Mouse (Mus musculus) embryonic fibroblast, embryonic 13.5 days (primary cell): ENCODE data around the gene Dock8. TPM values are rescaled to one million over a fixed set of nuclear protein-coding genes. Genes with fewer than 3 reads are reported as not detected.

Experiments used
- H3K27ac ChIP-seq: 2 replicates; pipeline ENCODE4 v1.5.1; 2012; ENCODE audit warnings: low read length, control low read depth, inconsistent platforms; ENCODE audit not compliant: insufficient read depth
- H3K4me1 ChIP-seq: 2 replicates; pipeline ENCODE4 v1.6.1; 2011; ENCODE audit warnings: low read length; ENCODE audit not compliant: control insufficient read depth, insufficient read depth
- H3K4me3 ChIP-seq: 2 replicates; pipeline ENCODE4 v1.5.1; 2011; ENCODE audit warnings: mild to moderate bottlenecking, control low read depth, low read length; ENCODE audit not compliant: insufficient read depth
- CTCF ChIP-seq: IDR thresholded peaks from 2 replicates; pipeline ENCODE4 v1.5.1; 2011; ENCODE audit warnings: mild to moderate bottlenecking, control low read depth, low read length, moderate library complexity, borderline replicate concordance; ENCODE audit not compliant: insufficient read depth
- POLR2A ChIP-seq: IDR thresholded peaks from 2 replicates; pipeline ENCODE4 v1.6.1; 2011; ENCODE audit warnings: low read depth, mild to moderate bottlenecking, control low read depth, low read length, moderate library complexity
- polyA plus RNA-seq: library from polyadenylated mRNA; stranded (reverse); fragments of >200 nt; gene quantifications from 2 replicates; pipeline ENCODE4 v1.2.4, GENCODE M21; 2011; ENCODE audit warnings: low read depth; ENCODE audit not compliant: missing spikeins, insufficient read length

Dock8 gene
- polyA plus RNA-seq, 1 experiment = 0.44 TPM

DNA sequence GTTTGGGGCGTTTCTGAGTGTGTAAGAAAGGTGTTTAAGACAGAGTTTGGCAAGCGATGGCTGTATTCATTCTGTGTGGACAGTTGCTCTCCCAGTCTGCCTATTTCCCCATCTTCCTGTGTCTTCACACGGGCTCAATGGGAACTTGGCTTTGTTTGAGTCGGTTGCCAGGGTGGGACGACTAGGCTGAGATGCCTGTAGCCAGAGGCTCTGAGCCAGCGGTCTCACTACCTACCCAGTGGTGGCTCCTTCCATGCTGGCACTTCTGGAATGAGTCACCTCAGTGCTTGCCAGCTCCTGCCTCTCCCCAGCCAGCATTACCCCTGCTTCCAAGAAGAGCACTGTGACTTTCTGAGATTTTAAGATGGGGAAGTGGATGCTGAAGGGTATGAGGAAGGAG, 75.4 kb downstream of the Dock8 start:
- H3K27ac ChIP-seq = no peak overlapping the region
- no peak overlapping the region for H3K4me3 ChIP-seq
- TF ChIP-seq POLR2A (no peak), CTCF (no peak)
- no peaks in the 10 kb centered on the region for H3K4me1 ChIP-seq

DNA sequence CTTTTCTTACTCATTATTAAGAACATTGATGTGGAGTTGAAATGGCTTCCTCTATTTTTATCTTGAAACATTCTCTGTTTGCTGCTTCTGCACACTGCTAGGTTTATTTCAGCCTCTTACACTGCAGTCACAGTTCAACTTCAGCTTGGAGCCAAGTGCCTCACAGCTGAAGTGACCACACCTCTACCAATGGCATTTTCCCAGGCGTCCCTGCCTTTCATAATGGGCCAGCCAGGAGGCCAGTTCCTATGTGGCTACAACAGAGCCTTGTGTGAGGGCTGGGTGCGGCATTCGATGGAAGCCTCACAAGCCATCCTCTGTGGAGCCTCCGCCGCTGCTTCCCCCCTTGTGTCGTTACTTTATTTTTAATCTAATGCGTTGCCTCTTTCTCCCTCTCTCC, 78.3 kb downstream of the Dock8 start:
- Histone ChIP-seq H3K4me3 (no peak overlapping the region), H3K27ac (no peak overlapping the region), H3K4me1 (no peaks in the 10 kb centered on the region)
- no peak for TF ChIP-seq POLR2A
- TF ChIP-seq CTCF = no peak

DNA sequence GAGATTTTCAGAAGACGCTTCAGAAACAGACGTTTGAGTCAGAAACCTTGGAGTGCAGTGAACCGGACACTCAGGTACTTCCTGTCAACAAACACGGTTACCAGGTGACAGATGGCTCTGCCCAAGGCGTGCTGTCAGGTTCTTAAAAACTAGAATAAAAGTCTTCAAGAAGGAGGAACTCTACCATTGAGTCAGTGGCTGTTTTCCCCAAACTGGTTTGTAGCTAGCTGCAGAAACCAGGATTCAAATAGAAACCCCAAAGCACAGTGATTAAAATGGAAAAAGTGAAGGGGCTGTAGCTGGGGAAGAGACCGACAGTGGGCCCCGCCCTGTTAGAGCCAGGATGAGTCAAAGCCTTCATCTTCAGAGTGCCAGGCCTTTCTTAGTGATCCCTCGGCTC, 78.8 kb downstream of the Dock8 start:
- Histone ChIP-seq H3K4me3 (no peak overlapping the region), H3K27ac (no peak overlapping the region), H3K4me1 (no peaks in the 10 kb centered on the region)
- TF ChIP-seq POLR2A (no peak), CTCF (no peak)

DNA sequence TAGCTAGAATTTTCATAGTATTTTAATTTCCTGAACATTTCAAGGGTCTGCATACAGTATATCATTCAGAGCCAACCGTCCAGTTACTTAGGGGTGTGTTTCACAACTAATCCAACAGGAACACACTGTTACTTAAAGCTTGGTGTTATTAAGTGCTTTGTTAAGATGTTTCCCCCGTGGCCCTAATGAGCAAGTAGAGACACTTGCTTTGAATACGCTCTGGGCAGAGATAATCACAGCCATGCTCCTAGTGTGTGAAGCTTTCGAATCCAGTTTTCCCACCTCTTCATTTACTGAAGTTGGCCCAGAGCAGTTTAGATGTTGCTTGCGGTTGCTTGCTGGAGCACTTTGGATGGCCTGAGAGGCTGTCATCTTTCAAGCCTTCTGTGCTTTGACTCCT, 80.8 kb downstream of the Dock8 start:
- Histone ChIP-seq H3K4me3 (no peak overlapping the region), H3K4me1 (no peaks in the 10 kb centered on the region), H3K27ac (no peak overlapping the region)
- no peak for TF ChIP-seq CTCF
- TF ChIP-seq POLR2A = no peak

DNA sequence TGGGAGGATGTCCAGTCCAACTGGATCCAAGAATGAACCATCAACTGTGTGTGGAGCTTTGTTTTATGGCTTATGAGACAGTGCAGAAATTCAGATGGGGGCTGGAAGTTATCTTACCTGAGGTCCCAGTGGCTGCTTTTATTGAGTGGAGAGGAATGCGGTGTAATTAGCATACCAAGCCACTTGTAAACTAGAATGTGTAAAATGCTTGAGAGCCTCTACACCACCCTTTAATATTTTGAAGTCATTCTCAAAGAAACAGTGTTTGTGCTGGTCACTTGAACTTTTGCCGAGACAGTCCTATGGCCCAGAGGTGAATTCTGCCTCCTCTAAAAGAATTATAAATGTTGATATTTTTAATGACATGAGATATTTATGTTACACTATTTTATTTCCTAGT, 83.5 kb downstream of the Dock8 start:
- Histone ChIP-seq H3K4me3 (no peak overlapping the region), H3K4me1 (no peaks in the 10 kb centered on the region), H3K27ac (no peak overlapping the region)
- TF ChIP-seq POLR2A = no peak
- no peak for TF ChIP-seq CTCF

DNA sequence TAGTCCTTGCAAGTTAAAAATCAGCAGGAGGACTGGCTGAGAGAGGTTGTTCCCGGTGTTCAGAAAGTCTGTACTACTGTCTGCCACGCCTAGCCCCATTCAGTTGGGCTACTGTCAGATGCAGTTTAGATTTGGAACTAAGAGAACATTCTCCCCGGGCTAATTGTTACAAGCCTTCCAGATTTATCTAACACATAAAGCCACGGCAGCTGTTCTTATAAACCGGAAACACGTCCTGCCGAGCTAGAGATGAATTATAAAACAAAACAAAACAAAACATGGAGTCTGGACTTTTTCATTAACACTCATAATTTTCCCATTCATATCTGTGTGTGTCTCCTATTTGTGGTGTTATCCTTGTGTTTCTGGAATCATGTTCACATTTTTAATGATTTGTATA, 87.8 kb downstream of the Dock8 start:
- TF ChIP-seq POLR2A = no peak
- no peak for TF ChIP-seq CTCF
- no peaks in the 10 kb centered on the region for H3K4me1 ChIP-seq
- H3K27ac ChIP-seq = no peak overlapping the region

DNA sequence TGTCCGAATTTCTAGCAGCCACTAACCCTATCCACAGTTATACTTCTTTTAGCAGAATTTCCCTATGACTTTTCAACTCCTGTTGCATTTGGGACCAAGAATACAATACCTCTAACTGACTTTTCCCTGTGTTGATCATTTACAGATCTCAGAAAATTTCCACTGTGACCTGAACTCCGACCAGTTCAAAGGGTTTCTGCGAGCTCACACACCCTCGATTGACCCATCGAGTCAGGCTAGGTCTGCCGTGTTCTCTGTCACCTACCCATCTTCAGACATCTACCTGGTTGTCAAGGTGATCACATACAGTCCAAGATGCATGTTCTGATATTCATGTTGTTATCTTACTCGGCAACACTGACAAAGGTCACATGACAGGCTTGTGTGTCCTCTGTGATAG, 90.4 kb downstream of the Dock8 start:
- Histone ChIP-seq H3K4me3 (no peak overlapping the region), H3K4me1 (no peaks in the 10 kb centered on the region), H3K27ac (no peak overlapping the region)
- TF ChIP-seq POLR2A (no peak), CTCF (no peak)

More for the DNA sequence above, 87.8 kb downstream of the Dock8 start:
- H3K4me3 ChIP-seq = no peak overlapping the region

DNA sequence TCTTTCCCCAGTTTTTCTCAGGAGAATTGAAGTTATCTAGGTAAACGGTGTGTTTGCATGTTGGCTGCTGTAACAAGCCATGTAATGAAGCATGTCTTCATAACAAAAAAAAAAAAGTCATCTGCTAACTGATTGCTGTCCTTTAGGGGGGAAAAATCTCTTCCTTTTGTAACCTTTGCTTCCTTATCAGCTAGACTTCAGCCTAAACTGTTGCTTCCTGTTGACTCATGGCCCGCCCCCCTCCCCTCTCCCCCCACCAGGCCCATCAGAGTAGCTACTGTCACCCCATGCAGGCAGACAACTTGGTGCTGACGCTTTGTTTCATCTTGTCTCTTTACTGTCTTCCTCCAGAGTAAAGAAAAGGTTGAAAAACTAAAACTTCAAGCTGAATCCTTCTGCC, 95.8 kb downstream of the Dock8 start:
- no peak overlapping the region for H3K27ac ChIP-seq
- TF ChIP-seq CTCF (no peak), POLR2A (no peak)
- H3K4me3 ChIP-seq = no peak overlapping the region
- H3K4me1 ChIP-seq = no peaks in the 10 kb centered on the region

DNA sequence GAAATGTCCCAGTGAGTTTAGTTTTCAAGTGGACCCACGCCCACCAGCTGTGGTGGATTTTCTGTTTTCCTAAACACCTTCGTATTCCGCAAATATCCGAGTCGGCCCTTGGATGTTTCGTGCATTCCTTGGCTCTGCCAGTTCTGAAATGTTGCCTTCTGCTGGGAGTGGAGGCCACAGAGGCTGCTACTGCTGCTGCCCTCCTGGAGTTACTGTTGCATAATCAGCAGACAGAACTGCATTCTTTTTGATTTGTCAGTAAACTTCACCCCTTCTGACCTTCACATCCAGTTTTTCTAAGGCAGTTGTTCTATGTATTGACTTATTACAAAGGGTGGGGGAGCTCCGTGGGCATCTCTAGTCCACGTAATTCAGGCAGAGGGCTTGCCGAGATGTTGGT, 97.0 kb downstream of the Dock8 start:
- Histone ChIP-seq H3K27ac (no peak overlapping the region), H3K4me3 (no peak overlapping the region), H3K4me1 (no peaks in the 10 kb centered on the region)
- TF ChIP-seq CTCF = no peak
- no peak for TF ChIP-seq POLR2A

DNA sequence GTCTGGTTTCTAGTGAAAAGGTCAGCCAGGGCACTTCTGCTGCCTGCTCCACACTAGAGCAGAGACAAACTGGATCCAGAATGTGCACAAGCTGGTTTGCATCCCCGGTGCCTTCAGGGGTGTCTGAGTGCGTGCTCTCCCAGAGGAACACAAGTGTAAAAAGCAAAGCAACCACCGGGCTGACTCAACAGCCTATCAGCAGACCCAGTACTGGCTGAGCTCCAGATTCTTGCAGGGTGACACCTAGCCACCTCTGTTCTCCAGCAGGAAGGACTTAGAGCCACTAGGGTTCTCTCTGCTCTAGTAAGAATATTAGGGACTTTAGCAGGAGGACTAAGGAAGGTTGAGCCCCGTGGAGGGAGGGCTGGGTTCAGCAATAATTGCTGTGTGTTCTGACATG, 97.7 kb downstream of the Dock8 start:
- Histone ChIP-seq H3K27ac (no peak overlapping the region), H3K4me3 (no peak overlapping the region), H3K4me1 (no peaks in the 10 kb centered on the region)
- no peak for TF ChIP-seq CTCF
- TF ChIP-seq POLR2A = no peak

DNA sequence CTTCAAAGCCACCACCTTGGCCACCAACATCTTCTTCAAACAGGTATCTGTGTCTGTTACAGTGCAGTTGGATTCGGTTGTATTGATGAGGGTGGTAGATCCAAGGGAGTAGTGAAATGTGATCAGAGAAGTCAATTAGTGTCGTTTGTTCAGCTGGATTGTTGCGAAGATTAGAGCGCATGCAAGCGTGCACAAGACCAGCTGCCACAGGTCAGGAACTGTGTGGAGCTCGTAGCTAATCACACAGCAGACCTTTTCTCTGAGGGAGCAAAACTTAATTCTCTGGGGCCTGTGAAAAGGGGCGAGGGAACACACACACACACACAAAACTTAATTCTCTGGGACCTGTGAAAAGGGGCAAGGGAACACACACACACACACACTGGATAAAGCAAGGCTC, 98.2 kb downstream of the Dock8 start:
- H3K4me3 ChIP-seq = no peak overlapping the region
- TF ChIP-seq POLR2A (no peak), CTCF (no peak)
- no peaks in the 10 kb centered on the region for H3K4me1 ChIP-seq
- H3K27ac ChIP-seq = no peak overlapping the region
